Mouse (Mus musculus): ENCODE measurements at regions not wholly inside any gene's neighbourhood (a gene's known extent, or its start where the extent isn't known, plus 50 kb on each side); places are given as distances from the start of the nearest gene placed in this dataset.

GRCm38 (mm10) chr4:61909409-61909808 lies 74.4 kb upstream of the Mup5 start:
- peak in 1 of 2 experiments; percentile 41 for DNase-seq

GRCm38 (mm10) chr4:61902136-61902535 lies 67.1 kb upstream of the Mup5 start:
- DNase-seq, result no peak

- DNase-seq, result no peak
Measured at GRCm38 (mm10) chr4:61898184-61898583, 63.2 kb upstream of the Mup5 start.

GRCm38 (mm10) chr4:61897176-61897575 lies 62.1 kb upstream of the Mup5 start:
- no peak for DNase-seq

Measured in kidney, postnatal 36 days (tissue).